Mouse (Mus musculus): ENCODE measurements around the gene Ccsap. TPM values are rescaled to one million over a fixed set of nuclear protein-coding genes. Genes with fewer than 3 reads are reported as not detected.

Gene Ccsap
- polyA plus RNA-seq, 1 experiment from 2014 or later, result 6.4 TPM

GRCm38 (mm10) chr8:123847546-123847945 is 12.5 kb downstream of the Ccsap start:
- Histone ChIP-seq H3K4me2 (no peak overlapping the region), H3K36me3 (ENCODE audit: poor library complexity, severe bottlenecking) (peaks cover 12% of the 10 kb centered on the region; the same call in 1 of the 2 replicates), H3K4me1 (no peaks in the 10 kb centered on the region), H3K27me3 (no peaks in the 10 kb centered on the region), H3K9ac (no peak overlapping the region), H3K4me3 (no peak overlapping the region), H3K9me3 (replicated peaks) (no peaks in the 10 kb centered on the region), H3K27ac (no peak overlapping the region)
- ATAC-seq, result no peak
- 67% methylated on average over 3 of the region's 3 CpGs for WGBS

GRCm38 (mm10) chr8:123846509-123846908 is 13.5 kb downstream of the Ccsap start:
- 95% methylated on average over 12 of the region's 12 CpGs for WGBS
- Histone ChIP-seq H3K4me3 (no peak overlapping the region), H3K9me3 (replicated peaks) (no peaks in the 10 kb centered on the region), H3K36me3 (ENCODE audit: poor library complexity, severe bottlenecking) (peaks cover 19% of the 10 kb centered on the region), H3K27me3 (no peaks in the 10 kb centered on the region), H3K4me2 (no peak overlapping the region), H3K4me1 (no peaks in the 10 kb centered on the region), H3K27ac (no peak overlapping the region), H3K9ac (no peak overlapping the region)
- no peak for ATAC-seq

GRCm38 (mm10) chr8:123845991-123846390 is 14.0 kb downstream of the Ccsap start:
- no peak overlapping the region for H3K27ac ChIP-seq
- no peak overlapping the region for H3K4me2 ChIP-seq
- H3K9me3 ChIP-seq (replicated peaks), result no peaks in the 10 kb centered on the region
- WGBS, result 93% methylated on average over 10 of the region's 10 CpGs
- no peaks in the 10 kb centered on the region for H3K4me1 ChIP-seq
- no peaks in the 10 kb centered on the region for H3K27me3 ChIP-seq
- H3K9ac ChIP-seq, result no peak overlapping the region
- peaks cover 25% of the 10 kb centered on the region for H3K36me3 ChIP-seq (ENCODE audit: poor library complexity, severe bottlenecking)
- no peak for ATAC-seq
- no peak overlapping the region for H3K4me3 ChIP-seq

GRCm38 (mm10) chr8:123845114-123845513 is 14.9 kb downstream of the Ccsap start:
- no peaks in the 10 kb centered on the region for H3K9me3 ChIP-seq (replicated peaks)
- no peak overlapping the region for H3K4me2 ChIP-seq
- H3K27me3 ChIP-seq, result no peaks in the 10 kb centered on the region
- H3K36me3 ChIP-seq (ENCODE audit: poor library complexity, severe bottlenecking), result peaks cover 30% of the 10 kb centered on the region
- H3K9ac ChIP-seq, result no peak overlapping the region
- 95% methylated on average over 13 of the region's 13 CpGs for WGBS
- no peaks in the 10 kb centered on the region for H3K4me1 ChIP-seq
- no peak overlapping the region for H3K4me3 ChIP-seq
- H3K27ac ChIP-seq, result 0 out of 2 replicates have a peak overlapping the region, but pooled peaks have one; percentile 11
- ATAC-seq, result no peak

- no peaks in the 10 kb centered on the region for H3K9me3 ChIP-seq (replicated peaks)
These were observed 15.7 kb downstream of the Ccsap start for GRCm38 (mm10) chr8:123844341-123844740.

GRCm38 (mm10) chr8:123842086-123842485 is 17.9 kb downstream of the Ccsap start:
- H3K27me3 ChIP-seq, result no peaks in the 10 kb centered on the region
- no peak overlapping the region for H3K27ac ChIP-seq
- H3K9ac ChIP-seq, result no peak overlapping the region
- peaks cover 38% of the 10 kb centered on the region for H3K36me3 ChIP-seq (ENCODE audit: poor library complexity, severe bottlenecking)
- no peaks in the 10 kb centered on the region for H3K4me1 ChIP-seq
- 89% methylated on average over 12 of the region's 12 CpGs for WGBS
- no peak for ATAC-seq
- H3K9me3 ChIP-seq (replicated peaks), result no peaks in the 10 kb centered on the region
- no peak overlapping the region for H3K4me3 ChIP-seq
- no peak overlapping the region for H3K4me2 ChIP-seq

More at GRCm38 (mm10) chr8:123844341-123844740, 15.7 kb downstream of the Ccsap start:
- Histone ChIP-seq H3K36me3 (ENCODE audit: poor library complexity, severe bottlenecking) (peaks cover 30% of the 10 kb centered on the region), H3K4me2 (no peak overlapping the region), H3K9ac (no peak overlapping the region), H3K4me3 (no peak overlapping the region), H3K27me3 (no peaks in the 10 kb centered on the region), H3K4me1 (no peaks in the 10 kb centered on the region), H3K27ac (peak overlapping the region; percentile 11; the same call in 1 of the 2 replicates)
- WGBS, result 83% methylated on average over 7 of the region's 7 CpGs
- ATAC-seq, result no peak

GRCm38 (mm10) chr8:123840578-123841345 is 19.2 kb downstream of the Ccsap start:
- Histone ChIP-seq H3K27me3 (no peaks in the 10 kb centered on the region), H3K4me1 (no peaks in the 10 kb centered on the region), H3K4me3 (no peak overlapping the region), H3K36me3 (ENCODE audit: poor library complexity, severe bottlenecking) (peaks cover 51% of the 10 kb centered on the region), H3K27ac (no peak overlapping the region), H3K4me2 (no peak overlapping the region), H3K9me3 (replicated peaks) (no peaks in the 10 kb centered on the region), H3K9ac (no peak overlapping the region)
- WGBS, result 93% methylated on average over 15 of the region's 15 CpGs
- ATAC-seq, result no peak

- no peak overlapping the region for H3K4me2 ChIP-seq
- H3K27me3 ChIP-seq, result no peaks in the 10 kb centered on the region
- no peaks in the 10 kb centered on the region for H3K4me1 ChIP-seq
- peaks cover 61% of the 10 kb centered on the region for H3K36me3 ChIP-seq (ENCODE audit: poor library complexity, severe bottlenecking)
- no peak overlapping the region for H3K27ac ChIP-seq
- H3K9me3 ChIP-seq (replicated peaks), result no peaks in the 10 kb centered on the region
- no peak overlapping the region for H3K9ac ChIP-seq
- ATAC-seq, result no peak
- WGBS, result 75% methylated on average over 9 of the region's 9 CpGs
- no peak overlapping the region for H3K4me3 ChIP-seq
These were observed 21.5 kb downstream of the Ccsap start for GRCm38 (mm10) chr8:123838496-123838895.

- Histone ChIP-seq H3K4me1 (no peaks in the 10 kb centered on the region), H3K4me2 (no peak overlapping the region), H3K27ac (no peak overlapping the region), H3K9ac (no peak overlapping the region), H3K27me3 (no peaks in the 10 kb centered on the region), H3K36me3 (ENCODE audit: poor library complexity, severe bottlenecking) (peaks cover 69% of the 10 kb centered on the region), H3K9me3 (replicated peaks) (no peaks in the 10 kb centered on the region), H3K4me3 (no peak overlapping the region)
- no peak for ATAC-seq
- WGBS, result 89% methylated on average over 6 of the region's 6 CpGs
These were observed 23.7 kb downstream of the Ccsap start for GRCm38 (mm10) chr8:123836354-123836753.

- Histone ChIP-seq H3K9ac (no peak overlapping the region), H3K9me3 (replicated peaks) (no peaks in the 10 kb centered on the region), H3K4me1 (no peaks in the 10 kb centered on the region), H3K27ac (no peak overlapping the region), H3K36me3 (ENCODE audit: poor library complexity, severe bottlenecking) (peaks cover 72% of the 10 kb centered on the region), H3K4me2 (no peak overlapping the region), H3K4me3 (no peak overlapping the region), H3K27me3 (no peaks in the 10 kb centered on the region)
- ATAC-seq, result no peak
- WGBS, result 59% methylated on average over 9 of the region's 9 CpGs
These were observed 24.6 kb downstream of the Ccsap start for GRCm38 (mm10) chr8:123835451-123835850.

GRCm38 (mm10) chr8:123832757-123833156 is 27.3 kb downstream of the Ccsap start:
- Histone ChIP-seq H3K9ac (no peak overlapping the region), H3K4me1 (no peaks in the 10 kb centered on the region), H3K4me3 (no peak overlapping the region), H3K4me2 (no peak overlapping the region), H3K27ac (no peak overlapping the region), H3K27me3 (no peaks in the 10 kb centered on the region), H3K9me3 (replicated peaks) (no peaks in the 10 kb centered on the region), H3K36me3 (ENCODE audit: poor library complexity, severe bottlenecking) (peaks cover 95% of the 10 kb centered on the region)
- no peak for ATAC-seq
- WGBS, result 96% methylated on average over 4 of the region's 4 CpGs

GRCm38 (mm10) chr8:123827523-123827922 is 32.5 kb downstream of the Ccsap start:
- Histone ChIP-seq H3K4me3 (no peak overlapping the region), H3K27me3 (no peaks in the 10 kb centered on the region), H3K4me1 (no peaks in the 10 kb centered on the region), H3K4me2 (no peak overlapping the region), H3K9ac (no peak overlapping the region), H3K36me3 (ENCODE audit: poor library complexity, severe bottlenecking) (peaks cover 92% of the 10 kb centered on the region), H3K27ac (no peak overlapping the region), H3K9me3 (replicated peaks) (no peaks in the 10 kb centered on the region; the same call in 1 of the 2 replicates)
- no peak for ATAC-seq
- WGBS, result 96% methylated on average over 13 of the region's 13 CpGs

GRCm38 (mm10) chr8:123826758-123827157 is 33.3 kb downstream of the Ccsap start:
- H3K9me3 ChIP-seq (replicated peaks), result no peaks in the 10 kb centered on the region; the same call in 1 of the 2 replicates
- no peak overlapping the region for H3K4me3 ChIP-seq
- H3K36me3 ChIP-seq (ENCODE audit: poor library complexity, severe bottlenecking), result peaks cover 90% of the 10 kb centered on the region
- H3K27me3 ChIP-seq, result no peaks in the 10 kb centered on the region
- no peak for ATAC-seq
- no peaks in the 10 kb centered on the region for H3K4me1 ChIP-seq
- H3K27ac ChIP-seq, result no peak overlapping the region
- 86% methylated on average over 7 of the region's 7 CpGs for WGBS
- no peak overlapping the region for H3K4me2 ChIP-seq
- H3K9ac ChIP-seq, result no peak overlapping the region
